Mouse (Mus musculus) CH12.LX (cell line): ENCODE results near the gene Htr6. TPM values are rescaled to one million over a fixed set of nuclear protein-coding genes. Genes with fewer than 3 reads are reported as not detected.

Source experiments
- DNase-seq: peaks from one replicate; pipeline ENCODE4 v3.0.0-alpha.2; 2013; ENCODE audit errors: extremely low read depth
- H3K27ac ChIP-seq: 2 replicates; pipeline ENCODE4 v1.5.1; 2012; ENCODE audit warnings: low read depth, mild to moderate bottlenecking, control low read depth, moderate library complexity; ENCODE audit not compliant: insufficient read depth
- H3K27me3 ChIP-seq: replicated peaks from 2 replicates; pipeline ENCODE3; 2012; ENCODE audit warnings: inconsistent platforms
- H3K36me3 ChIP-seq, 2 experiments: replicated peaks in 1 of 2; 2 replicates each; pipeline versions ENCODE3 to v1.6.1; 2012; ENCODE audit warnings: inconsistent platforms in 1 of 2, low read length in 1 of 2, mild to moderate bottlenecking in 1 of 2, mixed read lengths in 1 of 2, moderate library complexity in 1 of 2; ENCODE audit not compliant: control insufficient read depth in 1 of 2, insufficient read depth in 1 of 2
- H3K4me1 ChIP-seq, 2 experiments: 2 replicates each; pipeline ENCODE4 v1.6.1; 2012; ENCODE audit warnings: inconsistent platforms in 1 of 2, moderate library complexity in 1 of 2; ENCODE audit not compliant: insufficient read depth in 2 of 2, control insufficient read depth in 1 of 2
- H3K4me2 ChIP-seq: 2 replicates; pipeline ENCODE4 v1.6.1; 2012; ENCODE audit warnings: low read depth, mild to moderate bottlenecking, control low read depth; ENCODE audit not compliant: poor library complexity, insufficient read depth, severe bottlenecking
- H3K4me3 ChIP-seq, 3 experiments: fragments of 150-350 bp in 1 of 3; sonication (generic) in 1 of 3; replicated peaks in 1 of 3; 2 replicates each; pipeline versions ENCODE3 to v1.5.1; 2011 to 2012; ENCODE audit warnings: low read depth in 2 of 3, low read length in 2 of 3, mild to moderate bottlenecking in 2 of 3, moderate library complexity in 2 of 3, control low read depth in 1 of 3, improper control_type of control experiment in 1 of 3, inconsistent platforms in 1 of 3, mixed read lengths in 1 of 3; ENCODE audit not compliant: poor library complexity in 1 of 3
- H3K79me2 ChIP-seq: replicated peaks from 2 replicates; pipeline ENCODE4 v1.6.1; 2012; ENCODE audit warnings: mild to moderate bottlenecking, moderate library complexity; ENCODE audit not compliant: control insufficient read depth, poor library complexity, insufficient read depth, severe bottlenecking; ENCODE audit errors: extremely low read depth
- H3K9ac ChIP-seq: 2 replicates; pipeline ENCODE4 v1.6.1; 2012; ENCODE audit warnings: low read depth, mild to moderate bottlenecking, control low read depth, moderate library complexity; ENCODE audit not compliant: insufficient read depth
- H3K9me3 ChIP-seq: replicated peaks from 2 replicates; pipeline ENCODE3; 2012; ENCODE audit warnings: low read length, inconsistent platforms, mixed read lengths
- BHLHE40 ChIP-seq: IDR thresholded peaks from 2 replicates; pipeline ENCODE4 v1.6.1; 2011; ENCODE audit warnings: mild to moderate bottlenecking, low read depth, low read length, improper control_type of control experiment
- CHD1 ChIP-seq: IDR thresholded peaks from 2 replicates; pipeline ENCODE4 v1.6.1; 2012; ENCODE audit warnings: low read depth, low read length, improper control_type of control experiment, inconsistent platforms
- CTCF ChIP-seq, 2 experiments: IDR thresholded peaks in 1 of 2; conservative IDR thresholded peaks in 1 of 2; 2 replicates each; pipeline ENCODE4 v1.5.1; 2011 to 2012; ENCODE audit warnings: low read depth in 2 of 2, low read length in 2 of 2, improper control_type of control experiment in 1 of 2, inconsistent platforms in 1 of 2, mild to moderate bottlenecking in 1 of 2, moderate library complexity in 1 of 2
- E2F4 ChIP-seq: IDR thresholded peaks from 2 replicates; pipeline ENCODE4 v1.6.1; 2011; ENCODE audit warnings: low read depth, low read length, improper control_type of control experiment; ENCODE audit not compliant: insufficient replicate concordance
- EP300 ChIP-seq: IDR thresholded peaks from 2 replicates; pipeline ENCODE4 v1.6.1; 2011; ENCODE audit warnings: low read length, improper control_type of control experiment
- ETS1 ChIP-seq: conservative IDR thresholded peaks from 2 replicates; pipeline ENCODE4 v1.6.1; 2012; ENCODE audit warnings: low read depth, mild to moderate bottlenecking, inconsistent platforms, low read length, improper control_type of control experiment, moderate library complexity
- KAT2A ChIP-seq: IDR thresholded peaks from 2 replicates; pipeline ENCODE4 v1.6.1; 2012; ENCODE audit warnings: low read length, improper control_type of control experiment, inconsistent platforms; ENCODE audit not compliant: insufficient replicate concordance
- MAFK ChIP-seq: IDR thresholded peaks from 2 replicates; pipeline ENCODE4 v1.6.1; 2011; ENCODE audit warnings: low read length, improper control_type of control experiment; ENCODE audit not compliant: insufficient replicate concordance
- MAX ChIP-seq: IDR thresholded peaks from 2 replicates; pipeline ENCODE4 v1.6.1; 2011; ENCODE audit warnings: low read length, improper control_type of control experiment
- MEF2A ChIP-seq: IDR thresholded peaks from 2 replicates; pipeline ENCODE4 v1.6.1; 2014; ENCODE audit warnings: low read depth, mild to moderate bottlenecking, inconsistent platforms, low read length, improper control_type of control experiment, borderline replicate concordance
- MXI1 ChIP-seq: IDR thresholded peaks from 2 replicates; pipeline ENCODE4 v1.6.1; 2011; ENCODE audit warnings: mild to moderate bottlenecking, low read depth, low read length, improper control_type of control experiment
- MYC ChIP-seq: IDR thresholded peaks from 2 replicates; pipeline ENCODE4 v1.6.1; 2011; ENCODE audit warnings: low read depth, mild to moderate bottlenecking, improper control_type of control experiment, low read length
- NRF1 ChIP-seq: IDR thresholded peaks from 2 replicates; pipeline ENCODE4 v1.6.1; 2014; ENCODE audit warnings: low read depth, mild to moderate bottlenecking, inconsistent platforms, low read length, improper control_type of control experiment, moderate library complexity
- PAX5 ChIP-seq: IDR thresholded peaks from 2 replicates; pipeline ENCODE4 v1.6.1; 2012; ENCODE audit warnings: low read length, inconsistent platforms, mixed read lengths
- POLR2A ChIP-seq: IDR thresholded peaks from 2 replicates; pipeline ENCODE4 v1.6.1; 2011; ENCODE audit warnings: low read depth, mild to moderate bottlenecking, improper control_type of control experiment, low read length
- RAD21 ChIP-seq: IDR thresholded peaks from 2 replicates; pipeline ENCODE4 v1.6.1; 2011; ENCODE audit warnings: low read depth, mild to moderate bottlenecking, low read length, improper control_type of control experiment, moderate library complexity
- SIN3A ChIP-seq: IDR thresholded peaks from 2 replicates; pipeline ENCODE4 v1.6.1; 2012; ENCODE audit warnings: low read length, improper control_type of control experiment, inconsistent platforms
- SMC3 ChIP-seq: IDR thresholded peaks from 2 replicates; pipeline ENCODE4 v1.6.1; 2011; ENCODE audit warnings: low read depth, low read length, improper control_type of control experiment
- TCF12 ChIP-seq: IDR thresholded peaks from 2 replicates; pipeline ENCODE4 v1.6.1; 2014; ENCODE audit warnings: low read depth, mild to moderate bottlenecking, inconsistent platforms, low read length, improper control_type of control experiment
- UBTF ChIP-seq: IDR thresholded peaks from 2 replicates; pipeline ENCODE4 v1.6.1; 2012; ENCODE audit warnings: low read depth, mild to moderate bottlenecking, inconsistent platforms, low read length, improper control_type of control experiment, moderate library complexity
- USF2 ChIP-seq: conservative IDR thresholded peaks from 2 replicates; pipeline ENCODE4 v1.6.1; 2011; ENCODE audit warnings: low read depth, low read length, improper control_type of control experiment
- ZC3H11A ChIP-seq: IDR thresholded peaks from 2 replicates; pipeline ENCODE4 v1.6.1; 2012; ENCODE audit warnings: low read depth, mild to moderate bottlenecking, inconsistent platforms, low read length, improper control_type of control experiment
- ZNF384 ChIP-seq: IDR thresholded peaks from 2 replicates; pipeline ENCODE4 v1.6.1; 2012; ENCODE audit warnings: low read depth, low read length, improper control_type of control experiment, inconsistent platforms
- dilution Hi-C: fragments of 300-500 bp; cut with MboI; formaldehyde crosslinking; loops from 2 replicates; pipeline ENCODE4 v1.14.3; 2020; ENCODE audit warnings: low sequenced_read_pairs; ENCODE audit not compliant: extremely low pct_unique_long_range_greater_than_20kb, extremely low pct_ligation_motif_present
- in situ Hi-C: fragments of 300-500 bp; cut with MboI; formaldehyde crosslinking; loops from 3 replicates; pipeline ENCODE4 v1.14.3; 2019; ENCODE audit warnings: low sequenced_read_pairs, low pct_ligation_motif_present, low pct_unique_long_range_greater_than_20kb, mixed read lengths
- polyA plus RNA-seq: library from polyadenylated mRNA; unstranded; fragments of >175 nt; gene quantifications from 2 replicates; pipeline ENCODE4 v1.2.1, GENCODE M21; 2012; ENCODE audit warnings: low read depth; ENCODE audit not compliant: insufficient read length
- total RNA-seq, 2 experiments: library from RNA; depleted of rRNA; stranded (reverse); fragments of 300-350 nt in 1 of 2; fragments of >200 nt in 1 of 2; gene quantifications; 2 replicates each; pipeline ENCODE4 v1.2.3; 2012 to 2014

The Htr6 gene
- total and polyA plus RNA-seq, 3 experiments: not detected

DNA sequence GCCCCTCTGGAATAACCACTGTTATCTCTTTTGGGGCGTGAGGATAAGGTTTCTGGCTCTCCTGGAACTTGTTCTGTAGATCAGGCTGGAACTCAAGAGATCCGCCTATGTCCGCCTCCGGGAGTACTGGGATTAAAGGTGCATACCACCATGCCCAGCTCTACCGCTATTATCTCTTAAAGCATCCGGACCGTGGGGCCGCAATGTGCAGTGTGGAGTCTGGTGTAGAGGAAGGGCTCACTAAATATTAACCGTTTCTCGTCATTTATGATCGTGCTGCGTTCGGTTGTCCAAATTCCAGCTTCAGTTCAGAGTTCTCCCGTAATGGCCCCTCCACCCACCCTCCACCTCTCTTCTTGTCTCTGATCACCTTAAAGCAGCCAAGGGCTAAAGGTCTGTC lies 57.0 kb downstream of the Htr6 start:
- no peak overlapping the region for H3K4me3 ChIP-seq

GRCm38 (mm10) chr4:139014793-139015192 lies 60.6 kb downstream of the Htr6 start:
- no peak for DNase-seq
- H3K4me3 ChIP-seq: no peak overlapping the region
- dilution Hi-C loops (no loop called here), in situ Hi-C loops (no loop called here)
- TF ChIP-seq BHLHE40 (no peak), TCF12 (no peak), SMC3 (peak; percentile 15; the same call in 1 of the 2 replicates), NRF1 (no peak), CTCF (conservative IDR thresholded peaks at IDR 0.05 in 1 of 2, IDR thresholded peaks at IDR 0.05 in 1 of 2; ENCODE audit: low read depth in 2 of 2, low read length in 2 of 2) (peak; percentile 16 to 47; a peak in 2 of 4 replicates), RAD21 (peak; percentile 15)
- no peak overlapping the region for H3K27ac ChIP-seq
- H3K9ac ChIP-seq: no peak overlapping the region
- H3K9me3 ChIP-seq: peaks cover 11% of the 10 kb centered on the region
- H3K36me3 ChIP-seq: peaks cover 9 to 76% of the 10 kb centered on the region in 2 experiments
- H3K4me2 ChIP-seq: no peak overlapping the region
- no peaks in the 10 kb centered on the region for H3K4me1 ChIP-seq
- H3K27me3 ChIP-seq: no peaks in the 10 kb centered on the region
- no peaks in the 10 kb centered on the region for H3K79me2 ChIP-seq

More for the DNA sequence above, 57.0 kb downstream of the Htr6 start:
- no peak for DNase-seq
- Histone ChIP-seq H3K27ac (no peak overlapping the region), H3K4me1 (no peaks in the 10 kb centered on the region), H3K79me2 (no peaks in the 10 kb centered on the region), H3K9ac (no peak overlapping the region), H3K27me3 (no peaks in the 10 kb centered on the region), H3K9me3 (peaks cover 11% of the 10 kb centered on the region), H3K36me3 (peaks cover 19 to 77% of the 10 kb centered on the region in 2 experiments), H3K4me2 (no peak overlapping the region)
- no peak for TF ChIP-seq TCF12
- no peak for TF ChIP-seq MAFK
- no peak for TF ChIP-seq ETS1
- TF ChIP-seq ZNF384: no peak
- no peak for TF ChIP-seq ZC3H11A
- no peak for TF ChIP-seq MAX
- no peak for TF ChIP-seq PAX5
- TF ChIP-seq CHD1: no peak
- no peak for TF ChIP-seq CTCF (conservative IDR thresholded peaks at IDR 0.05 in 1 of 2, IDR thresholded peaks at IDR 0.05 in 1 of 2; ENCODE audit: low read depth in 2 of 2, low read length in 2 of 2)
- TF ChIP-seq MEF2A: no peak
- TF ChIP-seq SIN3A: no peak
- TF ChIP-seq POLR2A: no peak
- TF ChIP-seq UBTF: no peak
- no peak for TF ChIP-seq USF2
- no peak for TF ChIP-seq EP300
- TF ChIP-seq MYC: no peak
- TF ChIP-seq E2F4: no peak
- no peak for TF ChIP-seq MXI1
- no peak for TF ChIP-seq KAT2A
- TF ChIP-seq BHLHE40: no peak
- in situ Hi-C loops: no loop called here
- dilution Hi-C loops: no loop called here
